Mouse (Mus musculus): Measurements from ENCODE around the gene Gm8906.
"Not testable (repeated sequence)": the region's sequence is repeated elsewhere in the genome, so short reads cannot be mapped to it uniquely, and the experiment has no call there.

The Gm8906 gene

GRCm38 (mm10) chr5:11502385-11502784, at the start of gene Gm8906:
Gm8906 (plus strand) TSS chr5:11502685.
- not testable (repeated sequence) for DNase-seq (ENCODE audit: low read depth, low spot score)

Data from forelimb bud, embryonic 11.5 days (tissue).